Mouse (Mus musculus) E14TG2a.4 (cell line): ENCODE measurements around the gene Rbm47.

Experiments
- CTCF ChIP-seq: conservative IDR thresholded peaks from 2 replicates; pipeline ENCODE4 v1.5.1; 2014; ENCODE audit warnings: low read length
- NANOG ChIP-seq: IDR thresholded peaks from 2 replicates; pipeline ENCODE4 v1.6.1; 2014; ENCODE audit warnings: borderline replicate concordance, low read length, mixed read lengths
- POU5F1 ChIP-seq: IDR thresholded peaks from 2 replicates; pipeline ENCODE4 v1.6.1; 2014; ENCODE audit warnings: low read length, borderline replicate concordance

- TF ChIP-seq CTCF: no peak
- TF ChIP-seq NANOG: no peak
- TF ChIP-seq POU5F1: no peak
Observed at GRCm38 (mm10) chr5:66190481-66191184, 17.7 kb upstream of the Rbm47 start.
